Mouse (Mus musculus): ENCODE results near the gene Atf7ip. TPM values are rescaled to one million over a fixed set of nuclear protein-coding genes. Genes with fewer than 3 reads are reported as not detected.

Atf7ip gene
- polyA plus RNA-seq, 1 experiment from 2014 or later: 21.0 TPM

GRCm38 (mm10) chr6:136553156-136553555, 47.2 kb downstream of the Atf7ip start:
- H3K4me2 ChIP-seq (ENCODE audit: low read depth, low read length): no peak overlapping the region
- H3K36me3 ChIP-seq (ENCODE audit: control insufficient read depth, insufficient read depth, low read length): no peaks in the 10 kb centered on the region
- H3K4me1 ChIP-seq (ENCODE audit: control insufficient read depth, insufficient read depth, low read length): peaks cover 10% of the 10 kb centered on the region
- no peaks in the 10 kb centered on the region for H3K27me3 ChIP-seq (replicated peaks; ENCODE audit: control insufficient read depth, insufficient read depth, low read length)
- no peak overlapping the region for H3K27ac ChIP-seq (ENCODE audit: low read length)
- no peaks in the 10 kb centered on the region for H3K9me3 ChIP-seq (ENCODE audit: control insufficient read depth, low read length)
- 78% methylated on average over 5 of the region's 5 CpGs for WGBS
- ATAC-seq: no peak
- no peak overlapping the region for H3K9ac ChIP-seq (ENCODE audit: low read depth, low read length)
- H3K4me3 ChIP-seq (ENCODE audit: low read length): no peak overlapping the region

DNA sequence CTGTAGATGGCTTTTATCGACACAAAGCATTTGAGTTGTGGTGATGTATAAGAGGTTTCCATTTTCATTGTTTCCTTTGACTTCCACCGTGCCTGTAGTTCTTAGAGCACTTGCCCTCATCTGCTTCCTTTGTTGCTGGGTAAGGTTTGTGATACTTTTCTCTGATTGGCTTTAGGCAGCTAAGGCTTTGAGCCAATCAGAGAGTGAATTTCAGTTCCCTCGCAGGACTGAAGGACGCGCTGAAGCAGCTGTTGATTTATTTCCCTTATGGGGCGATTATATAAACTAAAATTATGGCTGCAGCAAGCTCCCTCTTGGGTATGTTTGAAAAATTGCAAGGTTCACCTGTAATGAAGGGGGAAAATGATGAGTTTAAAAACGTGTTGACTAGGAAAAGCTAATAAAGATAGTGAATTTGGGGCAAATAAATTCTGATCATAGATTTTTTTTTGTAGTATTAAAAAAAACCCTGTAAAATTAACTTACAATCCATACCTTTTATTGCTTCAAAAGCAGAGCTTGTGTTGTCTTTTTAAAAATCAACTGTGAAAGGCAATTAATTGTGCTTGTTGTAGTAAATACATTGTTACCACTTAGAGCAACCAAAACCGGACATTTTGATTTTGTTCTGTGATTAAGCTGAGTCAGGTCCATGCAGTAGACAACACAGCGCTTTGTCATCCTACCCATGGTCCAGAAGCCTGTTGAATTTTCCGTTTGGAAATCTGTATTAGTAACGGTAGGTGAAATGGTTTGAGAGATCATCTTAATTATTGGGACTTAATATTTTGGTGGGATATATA, 48.0 kb downstream of the Atf7ip start:
- Histone ChIP-seq H3K4me3 (ENCODE audit: low read length) (no peak overlapping the region), H3K27ac (ENCODE audit: low read length) (peak overlapping the region; percentile 41), H3K27me3 (replicated peaks; ENCODE audit: control insufficient read depth, insufficient read depth, low read length) (no peaks in the 10 kb centered on the region), H3K9me3 (ENCODE audit: control insufficient read depth, low read length) (no peaks in the 10 kb centered on the region), H3K4me1 (ENCODE audit: control insufficient read depth, insufficient read depth, low read length) (peaks cover 8% of the 10 kb centered on the region), H3K4me2 (ENCODE audit: low read depth, low read length) (peak overlapping the region; percentile 22), H3K9ac (ENCODE audit: low read depth, low read length) (no peak overlapping the region), H3K36me3 (ENCODE audit: control insufficient read depth, insufficient read depth, low read length) (no peaks in the 10 kb centered on the region)
- whole genome bisulfite sequencing: 34% methylated on average over 11 of the region's 11 CpGs
- ATAC-seq: peak; percentile 76

DNA sequence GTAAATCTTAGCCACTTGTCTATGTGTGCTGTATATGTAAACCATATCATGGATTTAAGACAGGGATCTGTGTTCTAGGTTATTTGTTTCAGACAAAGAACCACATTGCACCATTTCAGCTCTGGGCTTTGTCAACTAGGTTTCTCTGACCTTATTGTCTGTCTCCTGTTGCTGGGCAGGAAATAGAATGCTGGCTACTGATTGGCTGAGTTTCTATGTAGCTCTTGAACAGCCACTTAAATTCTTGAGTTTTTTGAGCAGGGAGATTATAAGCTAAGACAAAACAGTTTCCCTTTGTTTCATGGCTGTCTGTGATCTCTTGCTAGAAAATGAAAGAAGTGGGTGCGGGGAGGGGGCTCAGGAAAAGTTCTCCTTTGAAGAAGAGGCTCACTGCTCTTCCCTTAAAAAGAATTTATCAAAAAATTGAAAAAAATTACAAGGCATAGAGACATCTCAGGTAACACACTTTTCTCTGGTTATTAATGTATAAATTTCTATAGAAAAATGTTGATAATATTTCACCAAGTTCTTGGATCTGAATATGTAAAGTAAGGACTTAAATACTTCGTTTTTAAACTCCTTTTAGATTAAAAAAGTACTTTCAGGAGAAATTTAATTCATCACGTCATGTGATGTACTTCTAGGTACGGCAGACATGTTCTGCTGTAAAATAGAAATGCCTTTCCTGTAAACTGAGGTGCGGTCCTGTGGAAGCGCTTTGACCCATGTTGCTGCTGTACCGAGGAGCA, 49.0 kb downstream of the Atf7ip start:
- 81% methylated on average over 7 of the region's 7 CpGs for WGBS
- H3K4me2 ChIP-seq (ENCODE audit: low read depth, low read length): no peak overlapping the region
- no peak overlapping the region for H3K4me3 ChIP-seq (ENCODE audit: low read length)
- peak overlapping the region; percentile 39; the same call in 1 of the 2 replicates for H3K27ac ChIP-seq (ENCODE audit: low read length)
- ATAC-seq: no peak
- no peaks in the 10 kb centered on the region for H3K36me3 ChIP-seq (ENCODE audit: control insufficient read depth, insufficient read depth, low read length)
- no peaks in the 10 kb centered on the region for H3K27me3 ChIP-seq (replicated peaks; ENCODE audit: control insufficient read depth, insufficient read depth, low read length)
- no peaks in the 10 kb centered on the region for H3K9me3 ChIP-seq (ENCODE audit: control insufficient read depth, low read length)
- H3K4me1 ChIP-seq (ENCODE audit: control insufficient read depth, insufficient read depth, low read length): peaks cover 8% of the 10 kb centered on the region; the same call in 1 of the 2 replicates
- no peak overlapping the region for H3K9ac ChIP-seq (ENCODE audit: low read depth, low read length)

DNA sequence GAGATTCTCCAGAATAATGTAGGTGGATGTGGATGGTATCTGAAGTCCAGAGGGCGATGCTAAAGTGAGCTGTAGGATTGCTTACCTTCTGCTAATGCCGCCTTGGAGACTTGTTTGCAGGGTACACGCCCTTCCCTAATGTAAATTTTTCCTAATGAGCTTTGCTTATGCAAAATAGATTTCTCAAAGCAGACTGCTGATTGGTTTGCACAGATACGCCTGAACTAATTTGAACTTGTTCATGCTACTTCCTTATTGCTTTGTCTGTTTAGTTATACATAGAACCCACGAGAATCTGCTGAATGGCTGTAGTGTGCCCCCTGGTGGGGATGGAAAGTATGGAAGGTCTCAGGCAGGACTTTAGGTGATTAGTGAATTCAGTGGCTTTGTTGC, 49.6 kb downstream of the Atf7ip start:
- Histone ChIP-seq H3K9ac (ENCODE audit: low read depth, low read length) (no peak overlapping the region), H3K36me3 (ENCODE audit: control insufficient read depth, insufficient read depth, low read length) (peaks cover 2% of the 10 kb centered on the region), H3K4me1 (ENCODE audit: control insufficient read depth, insufficient read depth, low read length) (peaks cover 8% of the 10 kb centered on the region; the same call in 1 of the 2 replicates), H3K4me3 (ENCODE audit: low read length) (no peak overlapping the region), H3K9me3 (ENCODE audit: control insufficient read depth, low read length) (no peaks in the 10 kb centered on the region), H3K27ac (ENCODE audit: low read length) (peak overlapping the region; percentile 39; the same call in 1 of the 2 replicates), H3K27me3 (replicated peaks; ENCODE audit: control insufficient read depth, insufficient read depth, low read length) (no peaks in the 10 kb centered on the region), H3K4me2 (ENCODE audit: low read depth, low read length) (no peak overlapping the region)
- ATAC-seq: peak; percentile 36; the same call in 1 of the 2 replicates
- 68% methylated on average over 5 of the region's 5 CpGs for WGBS

- ATAC-seq: no peak
- WGBS: 79% methylated on average over 8 of the region's 8 CpGs
- H3K4me2 ChIP-seq (ENCODE audit: low read depth, low read length): no peak overlapping the region
- H3K27ac ChIP-seq (ENCODE audit: low read length): no peak overlapping the region
- H3K4me1 ChIP-seq (ENCODE audit: control insufficient read depth, insufficient read depth, low read length): peaks cover 6% of the 10 kb centered on the region; the same call in 1 of the 2 replicates
- H3K4me3 ChIP-seq (ENCODE audit: low read length): no peak overlapping the region
- no peaks in the 10 kb centered on the region for H3K9me3 ChIP-seq (ENCODE audit: control insufficient read depth, low read length)
- H3K27me3 ChIP-seq (replicated peaks; ENCODE audit: control insufficient read depth, insufficient read depth, low read length): no peaks in the 10 kb centered on the region
- H3K36me3 ChIP-seq (ENCODE audit: control insufficient read depth, insufficient read depth, low read length): peaks cover 16% of the 10 kb centered on the region
- H3K9ac ChIP-seq (ENCODE audit: low read depth, low read length): no peak overlapping the region
These were observed 52.5 kb downstream of the Atf7ip start for GRCm38 (mm10) chr6:136558288-136559005.

DNA sequence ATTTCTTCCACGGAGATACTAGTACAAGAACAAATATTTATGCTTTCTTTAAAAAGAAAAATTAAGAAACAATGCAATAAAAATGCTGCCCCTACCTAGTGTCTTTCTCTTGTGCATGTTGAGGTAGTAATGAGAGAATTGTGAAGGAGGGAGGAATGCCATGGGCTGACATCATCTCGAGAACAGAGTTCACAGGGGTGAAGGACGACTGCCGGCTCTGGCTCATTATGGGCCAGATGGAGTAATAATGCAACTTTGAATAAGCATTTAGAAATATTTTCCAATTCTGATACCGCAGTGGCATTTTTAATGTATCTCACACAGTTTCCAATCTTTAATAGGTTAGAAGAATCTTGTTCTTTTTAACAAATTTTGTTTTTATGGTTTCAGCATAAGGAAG, 60.0 kb downstream of the Atf7ip start:
- 88% methylated on average over 5 of the region's 5 CpGs for WGBS
- no peak overlapping the region for H3K27ac ChIP-seq (ENCODE audit: low read length)
- H3K4me1 ChIP-seq (ENCODE audit: control insufficient read depth, insufficient read depth, low read length): no peaks in the 10 kb centered on the region
- H3K36me3 ChIP-seq (ENCODE audit: control insufficient read depth, insufficient read depth, low read length): peaks cover 32% of the 10 kb centered on the region
- H3K4me3 ChIP-seq (ENCODE audit: low read length): no peak overlapping the region
- H3K9me3 ChIP-seq (ENCODE audit: control insufficient read depth, low read length): peaks cover 2% of the 10 kb centered on the region; the same call in 1 of the 2 replicates
- H3K27me3 ChIP-seq (replicated peaks; ENCODE audit: control insufficient read depth, insufficient read depth, low read length): no peaks in the 10 kb centered on the region
- H3K9ac ChIP-seq (ENCODE audit: low read depth, low read length): no peak overlapping the region
- no peak overlapping the region for H3K4me2 ChIP-seq (ENCODE audit: low read depth, low read length)
- no peak for ATAC-seq

- H3K9me3 ChIP-seq (ENCODE audit: control insufficient read depth, low read length): no peaks in the 10 kb centered on the region
- no peak overlapping the region for H3K9ac ChIP-seq (ENCODE audit: low read depth, low read length)
- H3K4me1 ChIP-seq (ENCODE audit: control insufficient read depth, insufficient read depth, low read length): no peaks in the 10 kb centered on the region
- H3K27ac ChIP-seq (ENCODE audit: low read length): no peak overlapping the region
- H3K36me3 ChIP-seq (ENCODE audit: control insufficient read depth, insufficient read depth, low read length): peaks cover 17% of the 10 kb centered on the region
- H3K27me3 ChIP-seq (replicated peaks; ENCODE audit: control insufficient read depth, insufficient read depth, low read length): no peaks in the 10 kb centered on the region
- WGBS: 85% methylated on average over 4 of the region's 4 CpGs
- H3K4me3 ChIP-seq (ENCODE audit: low read length): no peak overlapping the region
- ATAC-seq: no peak
- no peak overlapping the region for H3K4me2 ChIP-seq (ENCODE audit: low read depth, low read length)
These were observed 84.8 kb downstream of the Atf7ip start for GRCm38 (mm10) chr6:136590739-136591138.

GRCm38 (mm10) chr6:136594541-136594940, 88.6 kb downstream of the Atf7ip start:
- Histone ChIP-seq H3K27ac (ENCODE audit: low read length) (no peak overlapping the region), H3K36me3 (ENCODE audit: control insufficient read depth, insufficient read depth, low read length) (peaks cover 14% of the 10 kb centered on the region), H3K9me3 (ENCODE audit: control insufficient read depth, low read length) (no peaks in the 10 kb centered on the region), H3K27me3 (replicated peaks; ENCODE audit: control insufficient read depth, insufficient read depth, low read length) (no peaks in the 10 kb centered on the region), H3K4me3 (ENCODE audit: low read length) (no peak overlapping the region), H3K9ac (ENCODE audit: low read depth, low read length) (no peak overlapping the region), H3K4me1 (ENCODE audit: control insufficient read depth, insufficient read depth, low read length) (no peaks in the 10 kb centered on the region), H3K4me2 (ENCODE audit: low read depth, low read length) (no peak overlapping the region)
- 86% methylated on average over 4 of the region's 4 CpGs for WGBS
- no peak for ATAC-seq

- Histone ChIP-seq H3K4me2 (ENCODE audit: low read depth, low read length) (no peak overlapping the region), H3K27ac (ENCODE audit: low read length) (no peak overlapping the region), H3K4me3 (ENCODE audit: low read length) (no peak overlapping the region), H3K27me3 (replicated peaks; ENCODE audit: control insufficient read depth, insufficient read depth, low read length) (no peaks in the 10 kb centered on the region), H3K9me3 (ENCODE audit: control insufficient read depth, low read length) (no peaks in the 10 kb centered on the region), H3K9ac (ENCODE audit: low read depth, low read length) (no peak overlapping the region), H3K4me1 (ENCODE audit: control insufficient read depth, insufficient read depth, low read length) (no peaks in the 10 kb centered on the region), H3K36me3 (ENCODE audit: control insufficient read depth, insufficient read depth, low read length) (peaks cover 35% of the 10 kb centered on the region)
- WGBS: 79% methylated on average over 7 of the region's 7 CpGs
- ATAC-seq: no peak
These were observed 96.6 kb downstream of the Atf7ip start for GRCm38 (mm10) chr6:136602601-136603000.

Data from intestine, embryonic 16.5 days (tissue).